11 mouse cellular contexts compared by ENCODE assay signal in genomic region chr12:33071901-33072672, GRCm38 (mm10). TPM values are rescaled to one million over a fixed set of nuclear protein-coding genes. Genes with fewer than 3 reads are reported as not detected.
DNase-seq lines count a peak whose midpoint lies in the region; ATAC-seq lines count a peak whose summit lies in the region.
"Had no signal": no experiment of that assay in that cellular context is flagged by ENCODE, and none has a peak within 500 bp of the region (broad histone marks: within the 10 kb centered on the region; RNA-seq: fewer than 3 reads in every experiment).

No protein-coding gene starts in this region.

- no peak for ATAC-seq in kidney, embryonic 14.5 days (ENCODE audit: low FRiP score, low TSS enrichment)
- peak; percentile 58 for ATAC-seq in hindbrain, embryonic 14.5 days (ENCODE audit: low FRiP score)
- ATAC-seq in neural tube, embryonic 14.5 days (ENCODE audit: low read depth): peak; percentile 42; the same call in 1 of the 2 replicates
- ATAC-seq: intestine, postnatal 0 days had no signal

- DNase-seq in kidney, postnatal 10 days: peak; percentile 30
- peak; percentile 24 to 28 for DNase-seq in cerebellum, postnatal 14 days
- DNase-seq in hindbrain, embryonic 14.5 days (ENCODE audit: low spot score): peak; percentile 66
- DNase-seq in spleen, postnatal 4 days (ENCODE audit: low spot score in 2 of 2): no peak
- DNase-seq in embryo, embryonic 10.5 days (ENCODE audit: low spot score): no peak
- no peak for DNase-seq in lung, postnatal 4 days

- no peak overlapping the region for H3K4me3 ChIP-seq in kidney, embryonic 14.5 days (ENCODE audit: low read length)
- no peak overlapping the region for H3K4me3 ChIP-seq in hindbrain, embryonic 14.5 days (replicated peaks; ENCODE audit: low read length)
- no peak overlapping the region for H3K4me3 ChIP-seq in neural tube, embryonic 14.5 days (ENCODE audit: low read depth, low read length)
- H3K4me3 ChIP-seq: embryonic facial prominence, embryonic 12.5 days; lung, embryonic 15.5 days had no signal

- 65% methylated on average over 8 of the region's 8 CpGs for WGBS in kidney, embryonic 14.5 days
- 22% methylated on average over 8 of the region's 8 CpGs for WGBS in hindbrain, embryonic 14.5 days
- 29% methylated on average over 8 of the region's 8 CpGs for WGBS in neural tube, embryonic 14.5 days

- H3K9me3 ChIP-seq in kidney, embryonic 14.5 days (ENCODE audit: control insufficient read depth, low read length): no peaks in the 10 kb centered on the region
- no peaks in the 10 kb centered on the region for H3K9me3 ChIP-seq in hindbrain, embryonic 14.5 days (ENCODE audit: control insufficient read depth, low read length)
- H3K9me3 ChIP-seq in neural tube, embryonic 14.5 days (ENCODE audit: control insufficient read depth, low read length): no peaks in the 10 kb centered on the region
- H3K9me3 ChIP-seq: embryonic facial prominence, embryonic 12.5 days; lung, embryonic 15.5 days had no signal

- no peaks in the 10 kb centered on the region for H3K27me3 ChIP-seq in kidney, embryonic 14.5 days (ENCODE audit: control insufficient read depth, insufficient read depth, low read length)
- H3K27me3 ChIP-seq in hindbrain, embryonic 14.5 days (ENCODE audit: control insufficient read depth, insufficient read depth, low read length): no peaks in the 10 kb centered on the region
- no peaks in the 10 kb centered on the region for H3K27me3 ChIP-seq in neural tube, embryonic 14.5 days (ENCODE audit: control insufficient read depth, insufficient read depth, low read length)
- H3K27me3 ChIP-seq: embryonic facial prominence, embryonic 12.5 days; lung, embryonic 15.5 days had no signal

- H3K27ac ChIP-seq in kidney, embryonic 14.5 days (ENCODE audit: low read depth, low read length): no peak overlapping the region
- peak overlapping the region; percentile 73 for H3K27ac ChIP-seq in hindbrain, embryonic 14.5 days
- H3K27ac ChIP-seq in neural tube, embryonic 14.5 days (ENCODE audit: low read depth, low read length): peak overlapping the region; percentile 62
- H3K27ac ChIP-seq: embryonic facial prominence, embryonic 12.5 days; lung, embryonic 15.5 days had no signal

- no peak overlapping the region for H3K9ac ChIP-seq in kidney, embryonic 14.5 days (ENCODE audit: low read depth, low read length)
- H3K9ac ChIP-seq in hindbrain, embryonic 14.5 days: no peak overlapping the region
- no peak overlapping the region for H3K9ac ChIP-seq in neural tube, embryonic 14.5 days (replicated peaks; ENCODE audit: low read depth, low read length)
- H3K9ac ChIP-seq: embryonic facial prominence, embryonic 12.5 days; lung, embryonic 15.5 days had no signal

- H3K4me1 ChIP-seq in kidney, embryonic 14.5 days (ENCODE audit: control insufficient read depth, insufficient read depth, low read length): no peaks in the 10 kb centered on the region
- H3K4me1 ChIP-seq in hindbrain, embryonic 14.5 days (replicated peaks; ENCODE audit: control insufficient read depth, insufficient read depth, low read length): peaks cover 21% of the 10 kb centered on the region
- H3K4me1 ChIP-seq in neural tube, embryonic 14.5 days (ENCODE audit: control insufficient read depth, insufficient read depth, low read length): peaks cover 10% of the 10 kb centered on the region
- H3K4me1 ChIP-seq: embryonic facial prominence, embryonic 12.5 days had no signal

- no peak overlapping the region for H3K4me2 ChIP-seq in kidney, embryonic 14.5 days (replicated peaks; ENCODE audit: low read depth, low read length)
- H3K4me2 ChIP-seq in hindbrain, embryonic 14.5 days (replicated peaks): no peak overlapping the region
- no peak overlapping the region for H3K4me2 ChIP-seq in neural tube, embryonic 14.5 days (ENCODE audit: low read depth, low read length)
- H3K4me2 ChIP-seq: embryonic facial prominence, embryonic 12.5 days; lung, embryonic 15.5 days had no signal

- no peaks in the 10 kb centered on the region for H3K36me3 ChIP-seq in kidney, embryonic 14.5 days (ENCODE audit: control insufficient read depth, insufficient read depth, low read length)
- no peaks in the 10 kb centered on the region for H3K36me3 ChIP-seq in hindbrain, embryonic 14.5 days (replicated peaks; ENCODE audit: control insufficient read depth, insufficient read depth)
- no peaks in the 10 kb centered on the region for H3K36me3 ChIP-seq in neural tube, embryonic 14.5 days (ENCODE audit: control insufficient read depth, insufficient read depth, low read length)
- H3K36me3 ChIP-seq: embryonic facial prominence, embryonic 12.5 days; lung, embryonic 15.5 days had no signal

RNA-seq across cellular contexts. Expression of gene Cdhr3, which starts 20.6 kb away (rescaled TPM):
- not detected in 2 replicates for polyA plus RNA-seq in kidney, embryonic 14.5 days (2014; fragmentation: Nextera tagmentation; extraction: Ambion mirVana)
- 0.32 and 0.61 TPM in 2 replicates for polyA plus RNA-seq in hindbrain, embryonic 14.5 days (2014; fragmentation: Nextera tagmentation; extraction: Ambion mirVana)
- polyA plus RNA-seq in neural tube, embryonic 14.5 days (2014; fragmentation: Nextera tagmentation; extraction: Ambion mirVana): 0.17 TPM in 1 of 2 replicates, not detected in the other
- polyA plus RNA-seq: embryonic facial prominence, embryonic 12.5 days had no signal

Comparison
In these comparisons a context has a peak if more than half of its experiments do, and no peak if none do; other contexts are left out.
1. DNase-seq: peak in kidney, postnatal 10 days (single experiment), cerebellum, postnatal 14 days (2 of 2) and hindbrain, embryonic 14.5 days (single experiment); none in spleen, postnatal 4 days (0 of 2), embryo, embryonic 10.5 days (single experiment) and lung, postnatal 4 days (0 of 2).